Mouse (Mus musculus) T-helper 1 cell (primary cell): ENCODE data around the gene Fam219b.

Experiments used
- in situ Hi-C: fragments of 300-600 bp; cut with MboI, MseI; formaldehyde crosslinking; loops from one replicate; pipeline ENCODE4 v1.15.1; 2025; ENCODE audit warnings: high pct_unique_total_duplicates

Fam219b gene

GRCm38 (mm10) chr9:57560861-57561710 is 23.8 kb downstream of the Fam219b start, which contains the start of gene Scamp2:
TSS of gene Scamp2 (plus strand) at chr9:57560943.
- in situ Hi-C loops = no loop called here

DNA sequence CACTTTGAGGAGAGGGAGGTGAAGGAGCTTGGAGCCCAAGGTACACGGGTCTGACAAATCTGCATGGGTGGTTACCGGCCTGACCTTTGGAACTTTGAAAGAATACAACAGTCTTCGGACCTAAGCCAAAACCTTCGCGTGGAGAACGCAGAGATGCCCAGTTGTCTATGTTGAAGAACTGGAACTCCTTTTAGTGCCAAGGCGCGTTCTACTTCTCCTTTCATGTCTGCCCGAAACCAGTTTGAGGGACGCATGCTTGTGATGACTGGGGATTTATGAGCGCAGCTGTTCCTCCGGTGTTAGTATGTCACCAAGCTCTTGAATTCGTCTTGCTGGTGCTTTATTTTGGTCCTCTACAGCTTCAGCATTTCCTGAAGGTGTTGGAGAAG is 24.4 kb downstream of the Fam219b start:
- in situ Hi-C loops = no loop called here

- in situ Hi-C loops = no loop called here
Observed at GRCm38 (mm10) chr9:57562896-57563372, 25.6 kb downstream of the Fam219b start.

DNA sequence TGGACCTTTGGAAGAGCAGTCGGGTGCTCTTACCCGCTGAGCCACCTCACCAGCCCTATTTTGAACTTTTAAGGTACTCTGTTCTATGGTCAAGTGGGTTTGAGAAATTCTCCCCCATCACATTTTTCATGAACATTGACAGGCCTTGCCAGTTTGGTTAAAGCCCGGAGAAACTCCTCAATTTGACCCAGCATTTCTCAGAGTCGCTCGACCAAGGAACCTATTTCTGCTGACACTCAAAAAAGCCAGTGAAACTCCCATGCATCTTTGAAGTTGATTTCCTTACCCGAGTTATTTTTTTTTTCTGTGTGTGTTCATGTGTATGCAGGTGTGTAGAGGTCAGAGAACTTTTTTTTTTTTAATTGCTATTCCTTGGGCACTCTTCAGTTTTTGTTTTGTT is 27.3 kb downstream of the Fam219b start:
- in situ Hi-C loops = no loop called here

DNA sequence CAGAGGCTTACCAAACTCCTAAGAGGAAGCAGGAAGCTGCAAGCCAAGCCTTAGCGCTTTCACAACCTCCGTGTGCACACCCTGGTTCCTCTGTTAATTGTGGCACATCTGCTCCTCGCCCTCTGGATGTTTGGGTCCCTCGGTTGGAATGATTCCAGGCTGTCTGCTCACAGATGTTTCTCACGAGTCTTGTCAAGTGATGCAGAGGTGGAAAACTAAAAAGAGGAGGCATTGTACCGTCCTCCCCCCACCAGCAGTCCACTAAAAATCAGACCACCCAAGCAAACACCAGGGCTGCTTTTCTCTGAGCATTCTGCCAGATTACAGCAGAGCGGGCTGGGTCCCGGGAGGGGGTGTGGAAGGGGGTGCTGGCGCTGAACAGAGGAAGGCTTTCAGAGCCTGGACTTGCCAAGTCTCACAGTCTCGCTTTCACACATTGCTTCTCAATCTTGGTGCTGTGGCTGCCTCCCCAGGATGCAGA is 28.5 kb downstream of the Fam219b start:
- in situ Hi-C loops = no loop called here

GRCm38 (mm10) chr9:57566846-57567245 is 29.5 kb downstream of the Fam219b start:
- in situ Hi-C loops = no loop called here

DNA sequence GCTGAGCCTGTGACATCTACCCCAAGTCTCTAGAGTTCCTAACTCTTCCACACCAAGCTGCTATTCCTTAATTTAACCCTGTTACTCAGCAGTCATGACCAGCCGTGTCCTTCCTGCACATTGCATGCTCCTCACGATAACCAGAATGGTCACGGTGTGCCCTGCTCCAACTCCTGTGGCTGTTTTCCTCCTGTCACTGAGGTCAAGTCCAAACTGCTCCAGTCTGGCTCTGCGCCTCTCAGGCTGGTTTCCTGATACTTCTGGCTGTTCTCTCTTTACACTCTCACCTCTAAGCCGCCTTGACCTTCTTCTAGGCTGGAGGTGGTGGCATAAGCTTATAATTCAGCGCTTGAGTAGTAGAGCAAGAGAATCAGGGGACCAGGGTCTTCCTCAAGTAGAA is 31.2 kb downstream of the Fam219b start:
- in situ Hi-C loops = no loop called here

- in situ Hi-C loops = no loop called here
Observed at GRCm38 (mm10) chr9:57574397-57574796, 37.1 kb downstream of the Fam219b start.

- in situ Hi-C loops = no loop called here
Observed at GRCm38 (mm10) chr9:57575577-57575976, 38.2 kb downstream of the Fam219b start.

DNA sequence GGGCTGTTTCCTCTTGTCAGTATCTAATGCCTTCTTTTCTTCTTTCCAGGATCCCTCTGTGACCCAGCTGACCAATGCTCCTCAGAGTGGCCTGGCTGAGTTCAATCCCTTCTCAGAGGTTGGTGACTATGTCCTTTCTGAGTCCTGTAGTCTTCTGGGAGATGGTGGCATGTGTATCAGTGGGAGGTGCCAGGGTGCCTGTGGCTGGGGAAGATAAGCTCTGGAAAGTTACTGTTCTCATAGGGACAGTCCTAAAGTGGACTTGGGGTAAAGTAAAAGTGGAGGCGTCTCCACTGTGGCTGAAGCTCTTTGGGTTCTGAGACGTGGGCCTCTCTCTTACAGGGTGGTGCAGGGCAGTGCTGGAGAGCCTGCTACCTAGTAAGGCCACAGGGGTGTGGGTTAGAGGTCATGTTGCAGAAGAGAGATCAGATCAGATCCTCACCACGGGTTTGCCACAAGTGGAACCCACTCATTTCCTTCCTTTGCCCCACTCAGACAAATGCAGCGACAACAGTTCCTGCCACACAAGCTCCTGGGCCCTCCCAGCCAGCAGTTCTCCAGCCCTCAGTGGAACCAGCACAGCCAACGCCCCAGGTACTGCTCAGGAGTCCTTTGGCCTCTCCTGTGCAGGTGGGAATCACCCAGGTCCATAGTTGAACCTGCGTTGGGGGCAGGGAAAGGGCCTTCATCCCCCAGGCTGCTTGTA is 40.0 kb downstream of the Fam219b start:
- in situ Hi-C loops = no loop called here

- in situ Hi-C loops = no loop called here
Observed at GRCm38 (mm10) chr9:57584991-57585390, 47.7 kb downstream of the Fam219b start.

GRCm38 (mm10) chr9:57589224-57590126 is 52.1 kb downstream of the Fam219b start, which contains the start of gene Ulk3:
TSS of gene Ulk3 (plus strand) at chr9:57589452.
- in situ Hi-C loops = no loop called here

- in situ Hi-C loops = no loop called here
Observed at GRCm38 (mm10) chr9:57590726-57591125, 53.4 kb downstream of the Fam219b start.
